Mouse (Mus musculus) heart, postnatal 0 days (tissue): ENCODE data around the gene Coro1c.
A peak's percentile ranks its signal among the peaks of the same experiment; 100 is the strongest.
"Not testable (repeated sequence)": the region's sequence is repeated elsewhere in the genome, so short reads cannot be mapped to it uniquely, and the experiment has no call there.

Experiments used
- CTCF ChIP-seq: IDR thresholded peaks from 2 replicates; pipeline ENCODE4 v1.5.1; 2016; ENCODE audit warnings: antibody characterized with exemption, control low read depth, low read depth
- EP300 ChIP-seq: IDR thresholded peaks from 2 replicates; pipeline ENCODE4 v1.6.1; 2016; ENCODE audit warnings: antibody characterized with exemption, low read depth

DNA sequence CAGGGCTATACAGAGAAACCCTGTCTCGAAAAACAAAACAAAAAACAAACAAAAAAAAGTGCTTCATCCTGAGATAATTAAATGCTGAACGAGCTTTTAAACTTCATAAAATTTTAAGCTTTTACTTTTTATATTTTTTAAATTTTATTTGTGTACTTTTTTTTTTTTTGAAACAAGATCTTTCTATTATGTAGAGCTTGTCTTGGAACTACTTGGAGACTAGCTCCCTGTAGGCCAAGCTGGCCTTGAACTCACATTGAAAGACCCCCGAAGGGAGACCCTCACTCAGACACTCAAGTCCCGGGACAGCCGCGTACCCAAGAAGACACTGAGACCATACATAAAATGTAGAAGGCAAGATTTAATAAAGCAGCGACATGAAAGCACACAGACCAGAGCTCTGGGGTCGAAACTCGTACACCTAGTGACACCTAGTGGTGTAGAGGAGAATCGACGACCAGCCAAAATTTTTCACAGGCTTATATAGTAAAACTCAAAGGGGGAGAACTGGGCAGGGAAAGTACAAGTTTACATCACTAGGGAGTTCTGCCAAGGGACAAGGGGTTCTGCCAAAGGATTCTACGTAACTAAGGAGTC, 96.6 kb downstream of the Coro1c start:
- not testable (repeated sequence) for TF ChIP-seq EP300
- TF ChIP-seq CTCF, result peak; percentile 50
